Mouse (Mus musculus) natural killer cell, adult 2 months (primary cell): Measurements from ENCODE around the gene P3h3.
"Not testable (repeated sequence)": the region's sequence is repeated elsewhere in the genome, so short reads cannot be mapped to it uniquely, and the experiment has no call there.

ENCODE experiments used
- DNase-seq, 2 experiments: peaks; one replicate each; pipeline ENCODE4 v3.0.0; 2022; ENCODE audit warnings: low spot score in 2 of 2

Gene P3h3

GRCm38 (mm10) chr6:124809052-124809774 lies 48.3 kb downstream of the P3h3 start:
- DNase-seq: peak; percentile 67 to 71

DNA sequence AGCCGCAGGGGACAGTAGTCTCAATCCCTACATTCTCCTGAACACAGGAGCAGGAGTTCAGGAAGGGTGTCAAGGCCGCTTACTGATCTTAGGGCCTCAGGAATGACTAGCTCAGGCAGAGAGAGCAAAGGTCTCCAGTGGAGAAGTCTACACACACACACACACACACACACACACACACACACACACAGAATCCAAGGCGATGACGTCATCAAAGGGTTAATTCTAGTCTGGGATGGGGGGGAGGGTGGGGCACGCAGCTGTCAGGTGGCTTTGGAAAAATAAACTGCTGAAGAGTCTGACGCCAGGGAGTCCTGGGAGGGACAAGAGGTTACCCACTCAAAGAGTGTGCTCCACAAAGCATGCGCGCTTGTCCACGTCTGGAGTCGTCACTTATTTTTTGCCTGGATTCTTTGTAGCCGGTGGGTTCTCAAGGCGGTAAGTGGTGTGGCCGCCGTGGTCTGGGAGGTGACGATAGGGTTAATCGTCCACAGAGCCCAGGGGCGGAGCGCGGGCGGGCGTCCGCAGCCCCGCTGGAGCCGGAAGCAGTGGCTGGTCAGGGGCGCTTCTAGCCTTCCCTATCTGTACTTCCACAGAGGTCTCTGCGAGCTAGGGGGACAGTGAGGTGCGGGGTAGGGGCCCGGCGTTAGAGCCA lies 49.1 kb downstream of the P3h3 start, which contains the start of gene Spsb2:
TSS of gene Spsb2 (plus strand) at position 304 of the 655 bp plus-strand sequence.
- peak; percentile 42 to 59 for DNase-seq

DNA sequence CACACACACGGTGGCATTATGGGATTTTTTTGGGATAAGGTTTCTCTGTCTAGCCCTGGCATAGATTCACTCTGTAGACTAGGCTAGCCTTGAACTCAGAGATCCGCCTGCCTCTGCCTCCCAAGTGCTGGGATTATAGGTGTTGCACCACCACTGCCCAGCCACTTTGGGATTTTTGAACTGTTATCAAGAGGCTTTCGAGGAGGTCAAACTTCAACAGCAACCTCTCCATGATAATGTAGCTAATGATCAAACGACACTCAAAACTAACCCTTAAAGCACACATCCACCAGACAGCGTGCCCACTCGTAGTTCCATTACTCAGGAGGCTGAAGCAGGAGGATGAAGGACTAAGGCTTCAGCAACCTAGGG lies 49.6 kb downstream of the P3h3 start:
- DNase-seq: no peak

DNA sequence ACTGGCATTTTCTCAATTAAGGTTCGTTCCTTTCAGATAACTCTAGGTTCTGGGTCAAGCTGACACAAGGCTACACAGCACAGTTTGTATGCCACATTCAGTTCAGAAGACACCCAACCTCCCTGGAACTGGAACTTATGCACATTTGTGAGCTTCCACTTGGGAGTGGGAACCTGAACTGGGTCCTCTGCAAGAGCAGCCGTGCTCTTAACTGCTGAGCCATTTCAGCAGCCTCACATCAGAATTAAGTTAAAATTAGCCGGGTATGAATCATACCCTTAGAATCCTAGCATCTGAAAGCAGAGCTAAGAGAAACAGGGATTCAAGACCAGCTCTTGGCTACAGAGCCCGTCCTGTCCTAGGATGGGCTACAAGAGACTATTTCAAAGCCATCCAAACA lies 50.2 kb downstream of the P3h3 start:
- no peak for DNase-seq

GRCm38 (mm10) chr6:124806446-124807140 lies 51.0 kb downstream of the P3h3 start:
- DNase-seq: no peak

- DNase-seq: peak; percentile 89 to 91
Observed at GRCm38 (mm10) chr6:124805341-124806321, 51.9 kb downstream of the P3h3 start.

GRCm38 (mm10) chr6:124804341-124804740 lies 53.2 kb downstream of the P3h3 start:
- DNase-seq: no peak

DNA sequence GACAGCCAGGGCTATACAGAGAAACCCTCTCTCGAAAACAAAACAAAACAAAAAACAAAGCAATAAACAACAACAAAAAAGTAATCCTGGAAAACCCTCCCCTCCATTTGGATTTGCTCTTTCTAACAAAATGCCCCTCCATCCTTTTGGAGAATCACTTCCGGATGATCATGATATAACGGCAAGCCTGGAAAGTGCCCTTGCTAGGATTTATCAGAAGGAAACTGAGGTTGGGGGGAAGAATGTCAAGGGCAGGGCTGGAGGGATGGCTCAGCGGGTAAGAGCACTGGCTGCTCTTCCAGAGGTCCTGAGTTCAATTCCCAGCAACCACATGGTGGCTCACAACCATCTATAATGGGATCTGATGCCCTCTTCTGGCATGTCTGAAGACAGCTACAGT lies 53.9 kb downstream of the P3h3 start:
- not testable (repeated sequence) for DNase-seq

- DNase-seq: no peak
Observed at GRCm38 (mm10) chr6:124803061-124803460, 54.5 kb downstream of the P3h3 start.

- DNase-seq: not testable (repeated sequence)
Observed at GRCm38 (mm10) chr6:124802400-124802799, 55.2 kb downstream of the P3h3 start.

- no peak for DNase-seq
Observed at GRCm38 (mm10) chr6:124796200-124796599, 61.4 kb downstream of the P3h3 start.

- DNase-seq: no peak
Observed at GRCm38 (mm10) chr6:124795781-124796180, 61.8 kb downstream of the P3h3 start.

DNA sequence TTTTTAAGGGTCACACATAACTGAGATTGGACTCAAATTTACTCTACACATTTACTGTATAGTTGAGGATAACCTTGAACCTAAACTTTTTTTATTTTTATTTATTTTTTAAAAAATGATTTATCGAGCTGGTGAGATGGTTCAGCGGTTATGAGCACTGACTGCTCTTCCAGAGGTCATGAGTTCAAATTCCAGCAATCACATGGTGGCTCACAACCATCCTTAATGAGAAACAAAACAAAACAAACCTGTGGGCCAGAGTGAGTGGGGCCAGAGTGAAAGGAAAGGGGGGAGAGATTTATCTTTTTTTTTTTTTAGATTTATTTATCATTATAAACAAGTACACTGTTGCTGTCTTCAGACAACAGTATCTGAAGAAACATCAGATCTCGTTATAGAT lies 65.6 kb downstream of the P3h3 start:
- DNase-seq: no peak
